Mouse (Mus musculus) cerebellum, adult 8-10 months (tissue): ENCODE measurements around the gene Lefty1.
A peak's percentile ranks its signal among the peaks of the same experiment; 100 is the strongest.
"Not testable (repeated sequence)": the region's sequence is repeated elsewhere in the genome, so short reads cannot be mapped to it uniquely, and the experiment has no call there.

Experiments
- DNase-seq: peaks from one replicate; pipeline ENCODE4 v3.0.0; 2022

The Lefty1 gene

DNA sequence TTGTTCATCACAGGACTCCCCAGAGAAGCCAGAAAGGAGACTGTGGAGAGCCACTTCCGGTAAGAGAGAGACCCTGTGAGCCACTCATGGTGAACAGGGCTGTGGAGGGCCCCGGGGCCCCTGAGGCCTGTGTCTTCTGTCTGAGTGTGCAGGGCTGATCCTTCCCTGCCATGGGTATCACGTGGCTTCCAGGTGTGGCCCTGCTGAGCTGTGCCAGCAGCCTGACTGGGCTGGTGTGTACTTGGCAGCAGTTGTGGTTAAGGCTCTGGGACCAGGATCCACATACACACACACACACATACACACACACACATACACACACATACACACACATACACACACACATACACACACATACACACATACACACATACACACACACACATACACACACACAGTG, 23.2 kb downstream of the Lefty1 start:
- DNase-seq: no peak

DNA sequence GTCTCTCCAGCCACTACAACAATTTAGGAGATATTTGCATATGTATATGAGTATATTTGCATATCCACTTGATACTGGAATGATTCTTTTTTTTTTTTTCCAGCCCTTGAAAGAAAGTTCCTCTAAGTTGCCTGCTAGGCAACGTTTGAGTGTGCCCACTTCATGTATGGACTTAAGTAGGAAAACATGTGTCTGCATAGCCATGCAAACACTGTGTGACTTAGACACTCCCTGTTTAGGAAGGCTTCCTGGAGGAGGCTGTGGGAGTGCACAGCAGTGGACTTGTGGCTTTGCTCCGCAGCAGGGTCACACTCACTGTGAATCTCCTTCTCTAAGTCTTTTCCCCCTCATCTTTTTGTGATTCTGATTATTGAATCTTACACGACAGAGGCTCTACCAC, 24.0 kb downstream of the Lefty1 start:
- no peak for DNase-seq

DNA sequence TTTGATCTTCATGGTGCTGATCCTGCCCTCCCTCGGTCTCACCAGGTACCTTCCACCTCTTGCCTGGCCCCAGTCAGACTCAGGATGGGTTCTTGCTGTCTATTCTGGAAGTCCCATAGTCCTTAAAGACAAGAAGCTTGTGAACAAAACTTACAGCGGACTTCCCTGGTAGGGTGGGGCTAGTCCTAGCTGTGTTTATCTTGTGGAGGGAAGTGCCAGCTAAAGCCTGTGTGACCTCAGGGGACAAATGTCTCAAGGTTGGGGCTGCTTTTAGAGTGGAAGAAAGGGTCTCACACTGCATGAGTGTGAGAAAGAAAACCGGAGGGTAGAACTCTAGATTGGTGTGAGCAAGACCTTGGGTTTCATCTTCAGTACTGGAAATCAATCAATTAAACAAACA, 31.0 kb downstream of the Lefty1 start:
- no peak for DNase-seq

DNA sequence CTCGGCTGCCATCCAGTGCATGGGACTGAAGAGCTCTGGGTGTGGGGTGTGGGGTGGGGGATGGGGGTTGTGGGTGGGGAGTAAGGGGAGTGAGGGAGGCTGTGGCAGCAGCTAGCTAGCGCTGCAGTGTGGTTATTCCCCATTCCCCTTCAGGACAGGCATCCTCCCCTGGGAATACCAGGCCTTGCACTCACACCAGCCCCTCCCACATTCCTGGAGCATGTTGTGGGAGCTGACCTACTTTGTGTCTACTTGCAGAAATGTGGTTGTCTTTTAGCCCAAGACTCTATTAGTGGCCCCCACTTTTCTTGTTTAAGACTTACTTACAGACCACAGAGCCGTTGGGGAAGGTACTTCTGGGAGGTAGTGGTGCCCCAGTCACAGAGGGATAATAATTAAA, 31.7 kb downstream of the Lefty1 start:
- DNase-seq: no peak

DNA sequence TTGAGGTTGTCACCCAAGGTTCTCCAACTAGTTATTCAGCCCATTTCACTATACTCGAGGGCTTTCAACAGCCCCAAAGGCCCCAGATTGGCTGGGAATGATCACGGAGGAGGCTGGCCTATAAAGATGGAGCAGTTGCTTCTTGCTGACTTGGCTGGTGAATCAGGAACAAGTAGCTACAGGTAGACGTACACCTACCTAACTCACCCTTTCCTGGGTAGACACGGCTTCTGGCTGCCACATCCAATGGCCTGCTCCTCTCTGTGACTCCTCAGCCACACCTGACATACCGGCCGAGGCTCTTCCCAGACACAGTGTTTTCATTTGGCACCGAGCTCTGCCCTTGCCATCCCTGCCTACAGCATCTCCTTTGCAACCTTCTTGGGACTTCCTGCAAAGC, 32.4 kb downstream of the Lefty1 start:
- no peak for DNase-seq

DNA sequence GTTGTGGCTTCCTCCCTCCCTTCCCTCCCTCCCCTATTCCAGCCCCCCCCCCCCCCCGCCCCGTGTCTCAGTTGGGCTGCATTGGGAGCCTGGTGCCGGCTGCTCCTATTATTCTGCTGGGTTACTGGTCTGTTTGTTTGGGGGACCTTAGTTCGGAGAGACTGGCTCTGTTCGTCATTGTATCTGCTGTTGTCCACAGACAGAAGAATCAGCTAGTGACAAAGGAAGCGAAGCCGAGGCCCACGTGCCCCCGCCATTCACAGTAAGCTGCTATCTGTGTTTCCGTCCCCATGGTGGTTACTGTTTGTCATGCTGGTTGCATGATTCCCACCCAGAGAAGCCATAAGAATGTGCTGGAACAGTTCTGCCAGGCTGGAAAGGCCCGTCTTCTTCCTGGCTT, 38.1 kb downstream of the Lefty1 start:
- DNase-seq: no peak

DNA sequence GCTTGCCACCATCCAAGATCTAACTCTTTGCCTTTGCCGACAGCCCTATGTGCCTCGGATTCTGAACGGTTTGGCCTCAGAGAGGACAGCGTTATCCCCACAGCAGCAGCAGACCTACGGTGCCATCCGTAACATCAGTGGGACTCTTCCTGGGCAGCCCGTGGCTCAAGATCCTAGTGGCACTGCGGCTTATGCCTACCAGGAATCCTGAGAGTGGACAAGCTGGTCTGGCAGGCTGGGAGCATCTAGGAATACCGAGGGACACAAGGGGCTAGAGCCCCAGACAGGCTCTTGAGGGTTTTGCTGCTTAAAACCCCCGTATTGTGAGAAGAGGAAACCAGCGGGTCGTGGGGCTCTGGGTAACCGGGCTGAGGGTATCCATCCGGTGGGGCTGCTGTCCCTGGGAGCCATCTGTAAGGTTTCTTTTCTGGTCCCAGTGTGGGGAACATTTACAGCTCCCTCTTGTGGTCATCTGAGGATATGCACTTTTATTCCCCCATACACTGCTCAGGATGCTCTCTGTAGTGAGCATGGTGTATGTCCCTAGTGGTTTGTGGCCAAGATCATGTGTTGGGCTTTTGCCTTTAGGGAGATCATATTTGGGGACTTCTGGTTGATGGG, 39.4 kb downstream of the Lefty1 start:
- DNase-seq: peak; percentile 29

DNA sequence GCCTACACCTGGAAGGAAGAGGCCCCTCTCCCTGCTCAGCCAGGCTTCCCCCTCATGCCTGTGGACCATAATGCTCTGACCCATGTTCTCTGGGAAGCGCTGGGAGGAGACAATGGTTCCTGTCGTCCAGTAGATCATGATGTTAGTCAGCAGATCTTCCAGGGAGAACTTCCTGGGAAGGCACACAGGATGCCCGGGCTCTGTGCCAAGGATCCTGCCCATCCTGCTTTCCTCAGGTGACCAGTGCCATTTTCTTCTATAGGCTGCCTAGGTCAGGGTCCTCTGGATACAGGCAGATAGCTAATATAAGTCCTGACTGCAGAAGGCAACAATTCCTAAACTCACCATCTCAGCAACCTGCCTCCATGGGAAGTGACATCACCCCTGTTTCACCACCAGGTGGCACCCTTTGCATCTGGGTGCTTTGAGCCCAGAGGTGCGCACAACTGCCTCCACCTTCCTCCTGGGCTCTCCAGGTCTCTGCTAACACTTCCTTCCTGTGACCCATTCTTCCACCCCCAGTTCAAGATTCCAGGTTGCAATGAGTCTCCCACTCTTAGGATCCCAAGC, 41.4 kb downstream of the Lefty1 start:
- DNase-seq: no peak

DNA sequence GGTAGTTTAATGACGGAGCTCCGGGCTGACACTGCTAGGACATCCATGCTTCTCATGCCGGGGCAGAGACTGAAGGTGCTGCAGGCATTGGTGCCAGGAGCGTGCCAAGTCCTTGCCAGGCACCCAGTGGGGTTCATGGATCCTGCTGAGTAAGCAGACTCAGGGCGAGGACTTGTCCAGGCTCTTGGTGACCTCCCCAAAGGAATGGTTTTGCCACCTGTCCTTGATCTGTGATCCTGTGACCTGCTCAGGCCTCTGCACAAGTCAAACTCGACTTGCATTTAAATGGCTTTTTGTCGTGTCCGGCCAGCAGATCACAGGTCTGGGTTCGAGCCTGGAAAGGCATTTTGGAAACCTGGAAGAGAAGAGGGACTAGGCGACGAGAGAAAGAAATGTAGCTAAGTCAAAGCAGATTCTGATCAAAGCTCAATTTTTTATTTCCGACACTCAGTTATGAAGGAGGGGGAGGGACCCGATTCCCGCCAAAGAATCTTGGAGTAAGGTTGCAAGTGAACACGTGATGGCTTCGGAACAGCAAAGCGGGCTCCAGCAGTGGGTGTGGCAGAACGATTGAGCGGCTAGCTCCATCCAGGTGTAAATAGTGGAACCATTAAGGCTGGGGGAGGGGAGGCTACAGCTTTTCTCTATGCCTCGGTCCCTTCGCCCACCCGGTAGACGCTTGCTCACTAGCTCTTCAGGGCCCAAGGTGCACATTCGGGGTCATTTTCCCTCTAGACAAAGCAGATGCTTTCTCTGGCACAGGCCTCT, 44.8 kb downstream of the Lefty1 start:
- DNase-seq: no peak

DNA sequence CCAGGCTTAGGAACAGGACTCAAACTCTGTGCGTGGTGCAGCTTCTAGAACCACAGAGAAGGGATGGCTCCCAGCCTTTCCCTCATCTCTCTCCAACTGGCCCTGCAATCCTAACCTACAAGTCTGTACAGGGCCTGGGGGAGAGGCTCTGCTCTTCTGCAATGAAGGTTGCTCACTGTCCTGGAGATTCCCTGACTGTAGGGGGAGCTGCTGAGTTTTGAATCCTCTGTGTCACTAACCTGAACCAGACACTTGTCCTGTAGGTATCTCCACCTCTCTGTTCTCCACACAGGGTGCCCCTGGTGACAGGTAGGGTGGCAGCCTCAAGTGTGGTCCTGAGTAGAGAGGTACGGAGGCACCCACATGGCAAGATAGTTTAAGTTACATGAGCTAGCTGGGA, 45.6 kb downstream of the Lefty1 start:
- no peak for DNase-seq

DNA sequence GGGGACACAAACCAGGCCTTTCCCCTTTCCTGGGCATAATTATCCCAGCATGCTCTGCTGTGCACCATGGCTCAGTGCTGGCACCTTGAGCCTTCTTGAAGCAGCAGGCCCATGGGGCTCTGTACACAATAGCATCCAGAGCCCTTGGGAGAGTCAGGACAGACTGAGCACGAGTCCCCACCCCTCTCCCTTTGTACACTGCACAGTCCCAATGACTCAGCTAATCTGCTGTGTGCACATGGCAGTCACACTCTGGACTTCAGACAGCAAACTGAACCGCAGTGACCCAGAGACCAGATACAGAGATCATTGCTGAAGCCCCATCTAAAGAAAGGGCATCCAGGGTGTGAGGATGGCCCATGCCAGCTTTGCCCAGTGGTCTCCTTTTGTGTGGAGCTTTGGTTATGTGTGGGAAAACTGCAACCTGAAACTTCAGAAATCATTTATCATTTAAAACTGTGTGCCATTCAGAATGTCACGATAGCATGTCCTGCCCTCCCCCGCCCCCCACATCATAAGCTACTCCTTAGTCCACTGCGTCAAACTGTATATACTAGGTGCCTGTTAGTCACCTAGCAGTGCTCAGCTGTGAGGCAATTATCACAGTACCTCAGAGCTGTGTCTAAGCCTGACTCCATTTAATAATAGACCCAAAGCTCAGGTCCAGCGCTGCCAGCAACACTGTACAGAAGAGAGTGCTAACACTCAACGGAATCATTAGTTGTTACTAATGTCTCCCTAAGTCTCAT, 46.6 kb downstream of the Lefty1 start:
- not testable (repeated sequence) for DNase-seq

DNA sequence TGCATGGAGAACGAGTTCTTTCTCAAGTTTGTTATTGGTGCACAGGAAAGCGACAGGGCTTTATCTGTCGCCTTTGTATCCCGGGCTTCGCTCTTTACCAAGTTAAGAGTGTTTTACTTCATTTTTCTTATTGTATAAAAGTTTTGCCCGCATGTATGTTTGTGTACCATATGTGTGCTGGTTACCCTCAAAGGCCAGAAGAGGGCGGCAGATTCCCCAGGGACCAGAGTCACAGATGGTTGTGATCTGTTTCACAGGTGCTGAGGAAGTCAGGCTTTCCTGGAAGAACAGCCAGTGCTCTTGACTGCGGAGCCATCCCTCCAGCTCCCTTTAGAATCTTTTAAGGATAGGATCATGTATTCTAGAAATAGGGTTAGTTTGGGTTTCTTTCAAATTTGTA, 51.9 kb downstream of the Lefty1 start:
- DNase-seq: no peak

DNA sequence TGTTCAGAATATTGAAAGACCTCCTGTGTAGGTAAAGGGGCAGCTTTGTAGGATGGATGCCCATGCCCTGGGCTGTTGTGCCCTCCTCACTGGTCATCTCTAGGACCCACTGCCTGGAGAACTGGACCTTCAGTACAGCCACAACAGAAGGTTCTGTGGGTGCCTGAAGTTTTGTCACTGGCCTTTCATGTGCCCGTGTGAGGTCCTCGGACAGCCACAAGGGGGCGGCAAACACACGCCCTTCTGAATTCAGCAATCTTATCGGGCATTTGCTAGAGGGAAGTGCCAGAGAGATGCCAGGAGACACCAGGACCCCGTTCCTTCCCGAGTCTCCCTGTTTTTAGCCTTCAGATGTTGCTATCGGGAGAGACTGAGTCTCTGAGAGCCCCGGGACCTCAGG, 52.9 kb downstream of the Lefty1 start:
- DNase-seq: peak; percentile 77
